ENCODE assay signal across 8 mouse cellular contexts in the genomic region with DNA sequence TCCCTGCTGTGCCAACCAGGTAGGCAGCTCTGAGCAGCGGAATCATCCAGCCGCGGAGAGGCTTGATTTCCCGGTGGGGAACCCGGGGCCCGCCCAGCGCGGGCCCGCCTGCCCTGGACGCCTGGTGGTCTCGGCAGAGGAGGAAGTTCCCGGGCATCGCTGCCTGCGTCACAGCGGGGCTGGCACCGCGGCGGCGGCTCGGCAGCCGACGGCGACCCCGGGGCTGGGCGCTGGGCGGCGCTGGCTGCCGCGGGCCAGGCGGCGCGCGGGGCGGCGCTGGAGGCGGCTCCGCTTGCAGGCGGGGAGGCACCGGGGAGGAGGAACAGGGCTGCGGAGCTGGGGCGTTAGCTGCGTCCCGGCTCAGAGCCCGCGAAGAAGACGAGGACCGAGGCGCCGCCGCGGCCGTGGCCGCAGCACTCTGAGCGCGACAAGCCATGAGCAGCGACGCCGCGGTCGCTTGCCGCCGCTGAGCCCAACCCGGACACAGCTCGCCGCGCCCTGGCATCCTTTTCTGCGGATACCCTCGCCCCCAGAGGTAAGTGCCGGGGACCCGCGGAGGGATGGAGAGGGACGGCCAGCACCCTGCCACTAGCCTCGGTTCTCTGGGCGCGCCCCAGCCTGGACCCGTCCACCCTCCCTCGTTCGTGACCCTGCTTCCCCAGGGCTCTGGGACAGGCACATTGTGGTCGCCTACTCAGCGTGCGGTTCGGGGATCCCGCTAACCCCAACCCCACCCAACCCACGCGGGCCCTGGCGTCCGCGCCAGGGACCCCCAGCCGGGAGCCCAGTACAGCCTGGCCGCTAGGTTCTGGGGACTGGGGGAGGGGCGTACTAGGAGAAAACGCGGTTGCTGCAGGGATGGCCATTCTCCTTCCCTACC. TPM values are rescaled to one million over a fixed set of nuclear protein-coding genes. Genes with fewer than 3 reads are reported as not detected.
DNase-seq lines count a peak whose midpoint lies in the region; ATAC-seq and TF ChIP-seq lines count a peak whose summit lies in the region.

Lrrc8c (plus strand) TSS at position 293 of the 880 bp plus-strand sequence.

- H3K4me1 ChIP-seq in bone marrow, adult 2 months (ENCODE audit: control insufficient read depth, insufficient read depth, low read length), result peaks cover 4% of the 10 kb centered on the region
- H3K4me1 ChIP-seq in embryonic facial prominence, embryonic 14.5 days (ENCODE audit: control insufficient read depth, insufficient read depth, low read length), result peaks cover 9% of the 10 kb centered on the region

- peak within 1 kb of the TSS; percentile 90 for H3K4me2 ChIP-seq in embryonic facial prominence, embryonic 14.5 days (ENCODE audit: low read depth, low read length)

- H3K4me3 ChIP-seq in bone marrow, adult 2 months (replicated peaks; ENCODE audit: control insufficient read depth, low read depth, low read length), result peak within 1 kb of the TSS; percentile 94
- peak within 1 kb of the TSS; percentile 81 for H3K4me3 ChIP-seq in embryonic facial prominence, embryonic 14.5 days (ENCODE audit: low read depth, low read length)

- peak; percentile 89 for TF ChIP-seq POLR2A in bone marrow, adult 2 months (IDR thresholded peaks at IDR 0.05; ENCODE audit: borderline replicate concordance, control insufficient read depth, low read depth, low read length)

- WGBS in bone marrow, adult 2 months, result under 1% methylated on average over 90 of the region's 93 CpGs
- WGBS in embryonic facial prominence, embryonic 14.5 days, result under 1% methylated on average over 31 of the region's 93 CpGs

- DNase-seq in A20 (ENCODE audit: low read depth, low spot score) (peak; percentile 89), liver (peak; percentile 92)
- peak; percentile 90 for DNase-seq in embryonic facial prominence, embryonic 14.5 days (ENCODE audit: low spot score)
- DNase-seq in heart, adult 8-10 months (ENCODE audit: low spot score), result peak; percentile 78
- peak; percentile 70 for DNase-seq in kidney, adult 9 months
- peak; percentile 74 to 92 for DNase-seq in monocyte, adult 2 months (ENCODE audit: low read depth in 1 of 2, low spot score in 2 of 2)
- peak; percentile 84 to 87 for DNase-seq in spleen, postnatal 14 days (ENCODE audit: low spot score in 2 of 2)

- H3K9me3 ChIP-seq in embryonic facial prominence, embryonic 14.5 days (ENCODE audit: control insufficient read depth, low read length), result no peaks in the 10 kb centered on the region

- peak; percentile 37; the same call in 1 of the 2 replicates for TF ChIP-seq CTCF in bone marrow, adult 2 months (IDR thresholded peaks at IDR 0.05; ENCODE audit: control insufficient read depth, insufficient read depth, low read length)

- no peaks in the 10 kb centered on the region for H3K36me3 ChIP-seq in embryonic facial prominence, embryonic 14.5 days (ENCODE audit: control insufficient read depth, insufficient read depth, low read length)

- peak; percentile 95 for ATAC-seq in embryonic facial prominence, embryonic 14.5 days (ENCODE audit: low read depth)

- no peaks in the 10 kb centered on the region for H3K27me3 ChIP-seq in embryonic facial prominence, embryonic 14.5 days (replicated peaks; ENCODE audit: control insufficient read depth, insufficient read depth, low read length)

- peak within 1 kb of the TSS; percentile 77 for H3K27ac ChIP-seq in bone marrow, adult 2 months (ENCODE audit: control insufficient read depth, insufficient read depth, low read depth, low read length, poor library complexity)
- H3K27ac ChIP-seq in embryonic facial prominence, embryonic 14.5 days (replicated peaks; ENCODE audit: low read depth, low read length), result peak within 1 kb of the TSS; percentile 77

- peak within 1 kb of the TSS; percentile 81 for H3K9ac ChIP-seq in embryonic facial prominence, embryonic 14.5 days (ENCODE audit: low read depth, low read length)

RNA-seq across cellular contexts. Expression of gene Lrrc8c, which starts in this region (rescaled TPM):
- polyA plus RNA-seq in bone marrow, adult 2 months (2011; ENCODE audit: insufficient read depth, insufficient read length, low replicate concordance, missing spikeins), result 9.2 and 9.7 TPM in 2 replicates
- polyA plus RNA-seq in embryonic facial prominence, embryonic 14.5 days (2014; fragmentation: Nextera tagmentation; extraction: Ambion mirVana), result 14.7 and 23.8 TPM in 2 replicates
- 10 to 100 TPM; 15.3 to 24.9 (median 23.1) TPM for total RNA-seq in heart, adult 8-10 months (2022)

Comparison
In these comparisons a context has a peak if more than half of its experiments do, and no peak if none do; other contexts are left out.
1. Peak in every context shown above with its lines: DNase-seq, ATAC-seq, H3K4me3 ChIP-seq and H3K27ac ChIP-seq.